In genomic region chr2:34289726-34290125, GRCm38 (mm10) we compare ENCODE assay signal across 26 mouse cellular contexts.
DNase-seq lines count a peak whose midpoint lies in the region; ATAC-seq lines count a peak whose summit lies in the region.
"Had no signal": no experiment of that assay in that cellular context is flagged by ENCODE, and none has a peak within 500 bp of the region (broad histone marks: within the 10 kb centered on the region; RNA-seq: fewer than 3 reads in every experiment).

No protein-coding gene starts in this region.

- no peak for DNase-seq in hindbrain, embryonic 10.5 days (ENCODE audit: low spot score)
- DNase-seq in lung, postnatal 25 days (ENCODE audit: low spot score) = peak; percentile 28
- DNase-seq in lung, postnatal 10 days = no peak
- DNase-seq in hindbrain, embryonic 14.5 days (ENCODE audit: low spot score) = no peak
- DNase-seq: adrenal gland, adult 2 months; adrenal gland, postnatal 14 days; cerebellum, adult 11 months; cerebellum, adult 2 months; cerebellum, adult 9-11 months; cerebellum, postnatal 25 days; forebrain, postnatal 0 days; gastrocnemius, adult 2 months; gastrocnemius, postnatal 14 days; heart, adult 11 months; heart, postnatal 10 days; heart, postnatal 36 days had no signal

- H3K4me3 ChIP-seq in hindbrain, embryonic 13.5 days = no peak overlapping the region
- no peak overlapping the region for H3K4me3 ChIP-seq in hindbrain, embryonic 10.5 days
- H3K4me3 ChIP-seq in hindbrain, embryonic 14.5 days (replicated peaks; ENCODE audit: low read length) = no peak overlapping the region
- no peak overlapping the region for H3K4me3 ChIP-seq in heart, embryonic 12.5 days
- H3K4me3 ChIP-seq: embryonic facial prominence, embryonic 12.5 days; embryonic facial prominence, embryonic 15.5 days; gastrocnemius, adult 2 months; heart, embryonic 15.5 days; hindbrain, embryonic 15.5 days had no signal

- no peaks in the 10 kb centered on the region for H3K27me3 ChIP-seq in hindbrain, embryonic 13.5 days
- H3K27me3 ChIP-seq in hindbrain, embryonic 10.5 days (ENCODE audit: insufficient read depth, poor library complexity, severe bottlenecking) = no peaks in the 10 kb centered on the region
- no peaks in the 10 kb centered on the region for H3K27me3 ChIP-seq in hindbrain, embryonic 14.5 days (ENCODE audit: control insufficient read depth, insufficient read depth, low read length)
- no peaks in the 10 kb centered on the region for H3K27me3 ChIP-seq in heart, embryonic 12.5 days (replicated peaks)
- H3K27me3 ChIP-seq: embryonic facial prominence, embryonic 12.5 days; embryonic facial prominence, embryonic 15.5 days; heart, embryonic 15.5 days; hindbrain, embryonic 15.5 days had no signal

- H3K27ac ChIP-seq in hindbrain, embryonic 13.5 days = peak overlapping the region; percentile 70; the same call in 1 of the 2 replicates
- no peak overlapping the region for H3K27ac ChIP-seq in hindbrain, embryonic 10.5 days
- H3K27ac ChIP-seq in hindbrain, embryonic 14.5 days = peak overlapping the region; percentile 47
- H3K27ac ChIP-seq in heart, embryonic 12.5 days (ENCODE audit: poor library complexity, severe bottlenecking) = no peak overlapping the region
- H3K27ac ChIP-seq: embryonic facial prominence, embryonic 12.5 days; embryonic facial prominence, embryonic 15.5 days; gastrocnemius, adult 2 months; heart, embryonic 15.5 days; hindbrain, embryonic 15.5 days had no signal

- peaks cover 22% of the 10 kb centered on the region for H3K4me1 ChIP-seq in hindbrain, embryonic 13.5 days (replicated peaks)
- H3K4me1 ChIP-seq in hindbrain, embryonic 10.5 days (replicated peaks) = peaks cover 17% of the 10 kb centered on the region
- H3K4me1 ChIP-seq in hindbrain, embryonic 14.5 days (replicated peaks; ENCODE audit: control insufficient read depth, insufficient read depth, low read length) = peaks cover 26% of the 10 kb centered on the region
- H3K4me1 ChIP-seq in heart, embryonic 12.5 days (replicated peaks) = no peaks in the 10 kb centered on the region
- H3K4me1 ChIP-seq: embryonic facial prominence, embryonic 15.5 days; heart, embryonic 15.5 days had no signal

- H3K9ac ChIP-seq in hindbrain, embryonic 13.5 days = no peak overlapping the region
- no peak overlapping the region for H3K9ac ChIP-seq in hindbrain, embryonic 14.5 days
- H3K9ac ChIP-seq in heart, embryonic 12.5 days = no peak overlapping the region
- H3K9ac ChIP-seq: embryonic facial prominence, embryonic 12.5 days; embryonic facial prominence, embryonic 15.5 days; forebrain, postnatal 0 days; heart, embryonic 15.5 days; hindbrain, embryonic 15.5 days had no signal

- H3K4me2 ChIP-seq in hindbrain, embryonic 13.5 days = no peak overlapping the region
- no peak overlapping the region for H3K4me2 ChIP-seq in hindbrain, embryonic 14.5 days (replicated peaks)
- H3K4me2 ChIP-seq in heart, embryonic 12.5 days = no peak overlapping the region
- H3K4me2 ChIP-seq: embryonic facial prominence, embryonic 12.5 days; embryonic facial prominence, embryonic 15.5 days; heart, embryonic 11.5 days; heart, embryonic 15.5 days; hindbrain, embryonic 15.5 days had no signal

- WGBS in hindbrain, embryonic 13.5 days = 74% methylated on average over 1 of the region's 1 CpGs
- WGBS in hindbrain, embryonic 10.5 days = 88% methylated on average over 1 of the region's 1 CpGs
- 81% methylated on average over 1 of the region's 1 CpGs for WGBS in hindbrain, embryonic 14.5 days
- 81% methylated on average over 1 of the region's 1 CpGs for WGBS in heart, embryonic 12.5 days

- no peaks in the 10 kb centered on the region for H3K9me3 ChIP-seq in hindbrain, embryonic 13.5 days
- no peaks in the 10 kb centered on the region for H3K9me3 ChIP-seq in hindbrain, embryonic 10.5 days
- no peaks in the 10 kb centered on the region for H3K9me3 ChIP-seq in hindbrain, embryonic 14.5 days (ENCODE audit: control insufficient read depth, low read length)
- no peaks in the 10 kb centered on the region for H3K9me3 ChIP-seq in heart, embryonic 12.5 days (replicated peaks)
- H3K9me3 ChIP-seq: embryonic facial prominence, embryonic 12.5 days; embryonic facial prominence, embryonic 15.5 days; heart, embryonic 15.5 days; hindbrain, embryonic 15.5 days had no signal

- no peak for ATAC-seq in hindbrain, embryonic 13.5 days (ENCODE audit: low FRiP score)
- ATAC-seq in hindbrain, embryonic 14.5 days (ENCODE audit: low FRiP score) = no peak
- no peak for ATAC-seq in heart, embryonic 12.5 days (ENCODE audit: insufficient number of reproducible peaks, low FRiP score)
- ATAC-seq: CD4-positive, CD25-positive, alpha-beta regulatory T cell, adult 4 months; forebrain, embryonic 14.5 days; forebrain, postnatal 0 days; inflammation-experienced regulatory T-cells, adult 6 months had no signal

- H3K36me3 ChIP-seq in hindbrain, embryonic 13.5 days = no peaks in the 10 kb centered on the region
- H3K36me3 ChIP-seq in hindbrain, embryonic 10.5 days = no peaks in the 10 kb centered on the region
- no peaks in the 10 kb centered on the region; the same call in 1 of the 2 replicates for H3K36me3 ChIP-seq in hindbrain, embryonic 14.5 days (replicated peaks; ENCODE audit: control insufficient read depth, insufficient read depth)
- H3K36me3 ChIP-seq in heart, embryonic 12.5 days = no peaks in the 10 kb centered on the region
- H3K36me3 ChIP-seq: embryonic facial prominence, embryonic 12.5 days; embryonic facial prominence, embryonic 15.5 days; heart, embryonic 15.5 days; hindbrain, embryonic 15.5 days had no signal

Comparison
In these comparisons a context has a peak if more than half of its experiments do, and no peak if none do; other contexts are left out.
1. H3K27ac ChIP-seq: peak in hindbrain, embryonic 13.5 days (single experiment) and hindbrain, embryonic 14.5 days (single experiment); none in hindbrain, embryonic 10.5 days (single experiment) and heart, embryonic 12.5 days (single experiment).